Mouse (Mus musculus): ENCODE measurements at regions not wholly inside any gene's neighbourhood (a gene's known extent, or its start where the extent isn't known, plus 50 kb on each side); places are given as distances from the start of the nearest gene placed in this dataset.

DNA sequence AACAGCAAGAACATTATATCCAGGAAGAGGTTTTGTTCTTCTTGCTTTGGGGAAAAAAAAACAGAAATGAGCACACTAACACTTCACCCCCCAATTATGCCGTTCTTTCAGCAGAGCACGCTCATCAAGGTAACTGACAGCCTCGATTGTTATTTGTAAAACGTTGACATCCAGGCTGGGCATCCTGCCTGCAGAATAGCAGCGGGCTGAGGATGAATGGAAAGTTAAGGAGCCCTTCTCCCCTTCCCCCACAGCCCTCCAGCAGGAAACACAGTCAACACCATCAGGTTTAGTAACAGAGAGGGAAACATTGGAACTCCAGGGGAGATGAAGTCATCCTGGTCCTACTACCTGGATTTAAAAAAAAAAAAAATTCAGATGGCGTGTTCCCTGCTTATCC lies 63.3 kb upstream of the Mphosph6 start:
- H3K4me1 ChIP-seq = peaks cover 2% of the 10 kb centered on the region
- no peak for DNase-seq (ENCODE audit: low spot score)
- H3K27me3 ChIP-seq (ENCODE audit: insufficient read depth, poor library complexity, severe bottlenecking) = peaks cover 7% of the 10 kb centered on the region
- no peak overlapping the region for H3K27ac ChIP-seq
- H3K4me3 ChIP-seq = no peak overlapping the region
- H3K36me3 ChIP-seq = no peaks in the 10 kb centered on the region
- WGBS = 34% methylated on average over 6 of the region's 6 CpGs
- no peaks in the 10 kb centered on the region for H3K9me3 ChIP-seq

DNA sequence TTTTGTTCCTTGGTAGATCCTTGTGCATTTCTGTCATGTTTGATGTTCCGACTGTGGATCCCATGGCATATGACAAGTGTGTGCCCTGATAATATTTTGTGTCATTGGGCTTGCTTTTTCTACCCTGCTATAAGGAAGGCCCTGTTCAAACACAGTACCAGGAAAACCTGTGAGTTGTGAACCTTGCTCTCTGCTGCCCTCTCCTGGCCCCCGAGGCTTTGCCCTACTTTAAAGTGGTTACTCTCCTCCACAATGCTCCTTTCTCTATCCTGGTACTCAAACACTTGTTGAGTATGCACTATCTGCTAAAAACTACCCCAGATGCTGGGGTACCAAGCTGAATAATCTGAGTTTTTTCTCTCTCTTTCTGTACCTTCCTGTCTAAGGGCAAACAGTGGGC lies 62.1 kb upstream of the Mphosph6 start:
- H3K4me3 ChIP-seq = no peak overlapping the region
- peaks cover 7% of the 10 kb centered on the region for H3K27me3 ChIP-seq (ENCODE audit: insufficient read depth, poor library complexity, severe bottlenecking)
- DNase-seq (ENCODE audit: low spot score) = no peak
- no peaks in the 10 kb centered on the region for H3K36me3 ChIP-seq
- H3K9me3 ChIP-seq = no peaks in the 10 kb centered on the region
- H3K27ac ChIP-seq = no peak overlapping the region
- peaks cover 6% of the 10 kb centered on the region for H3K4me1 ChIP-seq
- 40% methylated on average over 2 of the region's 2 CpGs for WGBS

GRCm38 (mm10) chr8:117862318-117862717 lies 60.6 kb upstream of the Mphosph6 start:
- WGBS = 58% methylated on average over 2 of the region's 2 CpGs
- H3K9me3 ChIP-seq = no peaks in the 10 kb centered on the region
- H3K27me3 ChIP-seq (ENCODE audit: insufficient read depth, poor library complexity, severe bottlenecking) = peaks cover 7% of the 10 kb centered on the region
- H3K36me3 ChIP-seq = no peaks in the 10 kb centered on the region
- DNase-seq (ENCODE audit: low spot score) = no peak
- no peak overlapping the region for H3K4me3 ChIP-seq
- H3K27ac ChIP-seq = no peak overlapping the region
- H3K4me1 ChIP-seq = peaks cover 6% of the 10 kb centered on the region

GRCm38 (mm10) chr8:117859734-117860133 lies 58.0 kb upstream of the Mphosph6 start:
- DNase-seq (ENCODE audit: low spot score) = no peak
- H3K36me3 ChIP-seq = no peaks in the 10 kb centered on the region
- no peaks in the 10 kb centered on the region for H3K9me3 ChIP-seq
- no peak overlapping the region for H3K27ac ChIP-seq
- H3K27me3 ChIP-seq (ENCODE audit: insufficient read depth, poor library complexity, severe bottlenecking) = peaks cover 7% of the 10 kb centered on the region
- peaks cover 6% of the 10 kb centered on the region for H3K4me1 ChIP-seq
- 11% methylated on average over 11 of the region's 11 CpGs for WGBS
- peak overlapping the region; percentile 37 for H3K4me3 ChIP-seq

GRCm38 (mm10) chr8:117859095-117859494 lies 57.4 kb upstream of the Mphosph6 start:
- 64% methylated on average over 7 of the region's 7 CpGs for WGBS

DNA sequence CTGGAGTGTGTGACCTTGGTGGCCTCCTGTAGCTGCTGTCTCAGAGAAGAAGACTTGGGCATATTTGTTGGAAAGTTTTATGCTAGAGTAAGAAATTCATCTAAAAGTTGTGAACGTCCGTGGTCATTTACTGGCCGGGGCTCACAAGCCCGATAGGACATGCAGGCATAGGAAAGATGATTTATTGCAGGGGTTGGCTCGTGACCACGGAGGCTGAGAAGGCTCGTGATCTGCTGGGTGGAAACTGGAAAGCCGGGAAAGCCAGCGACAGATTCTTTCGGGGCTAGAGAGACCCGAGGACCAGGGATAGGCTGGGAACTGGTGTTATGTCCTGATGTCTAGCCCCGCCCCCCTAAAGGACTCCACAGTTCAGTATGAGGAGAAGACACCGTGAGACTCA lies 54.4 kb upstream of the Mphosph6 start:
- peaks cover 7% of the 10 kb centered on the region; the same call in 1 of the 2 replicates for H3K27me3 ChIP-seq (ENCODE audit: insufficient read depth, poor library complexity, severe bottlenecking)
- H3K36me3 ChIP-seq = no peaks in the 10 kb centered on the region
- DNase-seq (ENCODE audit: low spot score) = no peak
- no peaks in the 10 kb centered on the region for H3K9me3 ChIP-seq
- no peak overlapping the region for H3K4me3 ChIP-seq
- no peak overlapping the region for H3K27ac ChIP-seq
- H3K4me1 ChIP-seq = peaks cover 6% of the 10 kb centered on the region
- 82% methylated on average over 13 of the region's 13 CpGs for WGBS

More at GRCm38 (mm10) chr8:117859095-117859494, 57.4 kb upstream of the Mphosph6 start:
- DNase-seq (ENCODE audit: low spot score) = no peak
- Histone ChIP-seq H3K4me1 (peaks cover 6% of the 10 kb centered on the region), H3K9me3 (no peaks in the 10 kb centered on the region), H3K27me3 (ENCODE audit: insufficient read depth, poor library complexity, severe bottlenecking) (peaks cover 7% of the 10 kb centered on the region), H3K27ac (no peak overlapping the region), H3K36me3 (no peaks in the 10 kb centered on the region), H3K4me3 (no peak overlapping the region)

- H3K27me3 ChIP-seq (ENCODE audit: insufficient read depth, poor library complexity, severe bottlenecking) = no peaks in the 10 kb centered on the region
- H3K36me3 ChIP-seq = no peaks in the 10 kb centered on the region
- H3K4me1 ChIP-seq = peaks cover 5% of the 10 kb centered on the region
- WGBS = 75% methylated on average over 7 of the region's 7 CpGs
- no peak for DNase-seq (ENCODE audit: low spot score)
- no peaks in the 10 kb centered on the region for H3K9me3 ChIP-seq
- no peak overlapping the region for H3K4me3 ChIP-seq
- H3K27ac ChIP-seq = no peak overlapping the region
Observed at GRCm38 (mm10) chr8:117854942-117855491, 53.3 kb upstream of the Mphosph6 start.

GRCm38 (mm10) chr8:117854301-117854700 lies 52.6 kb upstream of the Mphosph6 start:
- no peaks in the 10 kb centered on the region for H3K36me3 ChIP-seq
- WGBS = 51% methylated on average over 11 of the region's 11 CpGs

DNA sequence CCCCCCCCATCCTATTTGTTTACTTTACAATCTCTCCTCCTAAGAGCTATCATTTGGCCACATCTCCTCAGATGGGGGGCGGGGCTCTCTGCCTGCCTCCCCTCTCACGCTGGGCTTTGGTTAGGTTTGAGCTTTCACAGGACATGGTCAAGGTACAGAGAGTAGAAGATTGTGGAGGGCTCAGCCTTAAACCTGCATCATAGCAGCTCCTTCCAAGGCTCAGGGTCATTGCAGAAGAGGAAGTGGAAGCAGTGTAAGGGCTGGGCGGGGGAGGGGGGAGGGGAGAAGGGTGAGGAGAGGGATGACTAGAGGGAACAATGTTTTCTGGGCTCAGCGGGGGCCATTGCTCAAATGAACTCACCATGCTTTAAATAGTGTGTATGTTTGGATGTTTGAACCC lies 51.7 kb upstream of the Mphosph6 start:
- WGBS = 37% methylated on average over 4 of the region's 4 CpGs
- Histone ChIP-seq H3K4me1 (no peaks in the 10 kb centered on the region; the same call in 1 of the 2 replicates), H3K27ac (no peak overlapping the region), H3K4me3 (no peak overlapping the region), H3K27me3 (ENCODE audit: insufficient read depth, poor library complexity, severe bottlenecking) (no peaks in the 10 kb centered on the region), H3K36me3 (no peaks in the 10 kb centered on the region), H3K9me3 (no peaks in the 10 kb centered on the region)
- DNase-seq (ENCODE audit: low spot score) = no peak

More at GRCm38 (mm10) chr8:117854301-117854700, 52.6 kb upstream of the Mphosph6 start:
- H3K4me1 ChIP-seq = no peaks in the 10 kb centered on the region; the same call in 1 of the 2 replicates
- H3K27ac ChIP-seq = no peak overlapping the region
- no peaks in the 10 kb centered on the region for H3K9me3 ChIP-seq
- no peak for DNase-seq (ENCODE audit: low spot score)
- no peak overlapping the region for H3K4me3 ChIP-seq
- no peaks in the 10 kb centered on the region for H3K27me3 ChIP-seq (ENCODE audit: insufficient read depth, poor library complexity, severe bottlenecking)

GRCm38 (mm10) chr8:117852521-117852920 lies 50.8 kb upstream of the Mphosph6 start:
- no peaks in the 10 kb centered on the region; the same call in 1 of the 2 replicates for H3K4me1 ChIP-seq
- H3K27me3 ChIP-seq (ENCODE audit: insufficient read depth, poor library complexity, severe bottlenecking) = no peaks in the 10 kb centered on the region
- H3K36me3 ChIP-seq = no peaks in the 10 kb centered on the region
- DNase-seq (ENCODE audit: low spot score) = no peak
- H3K4me3 ChIP-seq = no peak overlapping the region
- no peak overlapping the region for H3K27ac ChIP-seq
- WGBS = 82% methylated on average over 6 of the region's 6 CpGs
- no peaks in the 10 kb centered on the region for H3K9me3 ChIP-seq
